ENCODE assay signal across 10 mouse cellular contexts in the genomic region with DNA sequence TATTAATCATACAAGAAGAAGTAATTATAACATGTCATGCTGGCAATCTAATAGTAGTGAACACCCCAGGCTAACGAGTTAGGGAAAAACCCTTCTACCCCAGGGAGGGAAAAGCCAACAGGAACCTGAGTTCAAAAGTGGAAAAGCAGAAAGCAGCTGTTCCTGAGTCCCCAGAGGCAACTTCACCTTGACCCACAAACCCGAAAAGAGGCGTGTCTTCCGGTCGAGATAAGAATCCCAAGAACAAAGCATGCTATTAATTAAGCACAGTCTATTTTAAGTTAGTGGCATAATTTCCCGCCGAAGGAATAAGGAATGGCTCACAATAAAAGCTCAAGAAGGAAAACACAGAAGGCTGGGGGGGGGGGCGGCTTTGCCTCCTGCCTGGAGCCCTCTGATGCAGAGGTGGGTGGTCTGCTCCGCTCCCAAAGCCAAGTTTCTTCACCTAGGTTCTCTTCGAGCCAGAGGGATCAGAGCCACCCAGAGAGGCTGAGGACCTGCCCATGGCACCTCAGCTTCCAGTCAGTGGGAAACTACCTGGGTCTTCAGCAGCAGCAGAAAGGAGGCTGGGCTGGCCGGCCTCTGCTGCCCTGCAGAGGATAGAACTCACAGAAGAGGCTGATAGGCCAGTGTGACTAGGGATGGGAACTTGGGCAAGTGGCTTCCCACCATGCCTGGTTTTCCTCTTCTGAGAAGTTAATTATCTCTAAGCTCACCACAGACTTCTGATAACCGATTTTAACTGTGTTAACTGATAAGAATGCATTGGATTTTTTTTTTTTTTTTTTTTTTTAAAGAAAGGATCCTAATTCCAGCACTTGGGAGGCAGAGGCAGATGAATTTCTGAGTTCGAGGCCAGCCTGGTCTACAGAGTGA. TPM values are rescaled to one million over a fixed set of nuclear protein-coding genes. Genes with fewer than 3 reads are reported as not detected.
DNase-seq lines count a peak whose midpoint lies in the region; ATAC-seq and TF ChIP-seq lines count a peak whose summit lies in the region.
"Had no signal": no experiment of that assay in that cellular context is flagged by ENCODE, and none has a peak within 500 bp of the region (broad histone marks: within the 10 kb centered on the region; RNA-seq: fewer than 3 reads in every experiment).

No protein-coding gene starts in this region.

- TF ChIP-seq CTCF in CH12.LX (conservative IDR thresholded peaks at IDR 0.05 in 1 of 2, IDR thresholded peaks at IDR 0.05 in 1 of 2; ENCODE audit: low read depth in 2 of 2, low read length in 2 of 2): no peak

- TF ChIP-seq RAD21 in CH12.LX (IDR thresholded peaks at IDR 0.05; ENCODE audit: low read depth, low read length): no peak

- no peak for TF ChIP-seq POLR2A in CH12.LX (IDR thresholded peaks at IDR 0.05; ENCODE audit: low read depth, low read length)

- H3K79me2 ChIP-seq in CH12.LX (replicated peaks; ENCODE audit: control insufficient read depth, extremely low read depth, insufficient read depth, poor library complexity, severe bottlenecking): peaks cover 16% of the 10 kb centered on the region

- DNase-seq in CH12.LX (ENCODE audit: extremely low read depth) (peak; percentile 33), adipocyte (ENCODE audit: low spot score) (no peak)
- peak; percentile 73 for DNase-seq in adrenal gland, postnatal 14 days
- peak; percentile 56 for DNase-seq in kidney, postnatal 14 days
- no peak for DNase-seq in gastrocnemius, adult 8-10 months (ENCODE audit: low spot score in 2 of 2)
- no peak for DNase-seq in right cerebral cortex, postnatal 36 days (ENCODE audit: low spot score in 2 of 2)
- DNase-seq: lung, adult 18-20 months had no signal

- in situ Hi-C loops in CH12.LX (cut with MboI; ENCODE audit: low pct_ligation_motif_present, low pct_unique_long_range_greater_than_20kb, low sequenced_read_pairs): no loop called here

- H3K27me3 ChIP-seq in hindbrain, embryonic 13.5 days: no peaks in the 10 kb centered on the region
- H3K27me3 ChIP-seq in hindbrain, embryonic 16.5 days (replicated peaks; ENCODE audit: control insufficient read depth, insufficient read depth, low read length): no peaks in the 10 kb centered on the region
- H3K27me3 ChIP-seq in CH12.LX (replicated peaks): no peaks in the 10 kb centered on the region

- H3K4me2 ChIP-seq in hindbrain, embryonic 13.5 days: no peak overlapping the region
- H3K4me2 ChIP-seq in hindbrain, embryonic 16.5 days (ENCODE audit: low read length): no peak overlapping the region
- no peak overlapping the region for H3K4me2 ChIP-seq in CH12.LX (ENCODE audit: insufficient read depth, low read depth, poor library complexity, severe bottlenecking)

- H3K4me1 ChIP-seq in hindbrain, embryonic 13.5 days (replicated peaks): peaks cover 27% of the 10 kb centered on the region
- H3K4me1 ChIP-seq in hindbrain, embryonic 16.5 days (ENCODE audit: control insufficient read depth, insufficient read depth, low read depth, low read length): peaks cover 14% of the 10 kb centered on the region
- peaks cover 3 to 32% of the 10 kb centered on the region in 2 experiments; a peak in 3 of 4 replicates for H3K4me1 ChIP-seq in CH12.LX (ENCODE audit: control insufficient read depth in 1 of 2, insufficient read depth in 2 of 2)

- TF ChIP-seq EP300 in CH12.LX (IDR thresholded peaks at IDR 0.05; ENCODE audit: low read length): no peak

- peak overlapping the region; percentile 60; the same call in 1 of the 2 replicates for H3K9ac ChIP-seq in hindbrain, embryonic 13.5 days
- no peak overlapping the region for H3K9ac ChIP-seq in hindbrain, embryonic 16.5 days (ENCODE audit: low read depth, low read length)
- H3K9ac ChIP-seq in CH12.LX (ENCODE audit: insufficient read depth, low read depth): no peak overlapping the region

- no peaks in the 10 kb centered on the region for H3K36me3 ChIP-seq in hindbrain, embryonic 13.5 days
- H3K36me3 ChIP-seq in hindbrain, embryonic 16.5 days (ENCODE audit: control insufficient read depth, insufficient read depth, low read length): no peaks in the 10 kb centered on the region
- no peaks in the 10 kb centered on the region for H3K36me3 ChIP-seq in CH12.LX (replicated peaks in 1 of 2; ENCODE audit: control insufficient read depth in 1 of 2, insufficient read depth in 1 of 2, low read length in 1 of 2)

- H3K4me3 ChIP-seq in hindbrain, embryonic 13.5 days: no peak overlapping the region
- H3K4me3 ChIP-seq in hindbrain, embryonic 16.5 days (ENCODE audit: low read length): no peak overlapping the region
- H3K4me3 ChIP-seq in CH12.LX (replicated peaks in 1 of 3; ENCODE audit: low read depth in 2 of 3, low read length in 2 of 3, poor library complexity in 1 of 3): peak overlapping the region in 1 of 3 experiments; percentile 39

- ATAC-seq in hindbrain, embryonic 13.5 days (ENCODE audit: low FRiP score): no peak
- no peak for ATAC-seq in hindbrain, embryonic 16.5 days

- WGBS in hindbrain, embryonic 13.5 days: 54% methylated on average over 13 of the region's 13 CpGs
- 62% methylated on average over 13 of the region's 13 CpGs for WGBS in hindbrain, embryonic 16.5 days

- no peaks in the 10 kb centered on the region for H3K9me3 ChIP-seq in hindbrain, embryonic 13.5 days
- H3K9me3 ChIP-seq in hindbrain, embryonic 16.5 days (ENCODE audit: control insufficient read depth, low read length): no peaks in the 10 kb centered on the region
- H3K9me3 ChIP-seq in CH12.LX (replicated peaks; ENCODE audit: low read length): no peaks in the 10 kb centered on the region

- dilution Hi-C loops in CH12.LX (cut with MboI; ENCODE audit: extremely low pct_ligation_motif_present, extremely low pct_unique_long_range_greater_than_20kb, low sequenced_read_pairs): no loop called here

- no peak overlapping the region for H3K27ac ChIP-seq in hindbrain, embryonic 13.5 days
- H3K27ac ChIP-seq in hindbrain, embryonic 16.5 days (ENCODE audit: low read depth, low read length): no peak overlapping the region
- no peak overlapping the region for H3K27ac ChIP-seq in CH12.LX (ENCODE audit: insufficient read depth, low read depth)

TF ChIP-seq in CH12.LX, 34 proteins besides CTCF, POLR2A, EP300 and RAD21:
- peak; percentile 46 for TF ChIP-seq ETS1 (conservative IDR thresholded peaks at IDR 0.05; ENCODE audit: low read depth, low read length)
- no peak for TF ChIP-seq NELFE (IDR thresholded peaks at IDR 0.05; ENCODE audit: low read depth, low read length)

RNA-seq across cellular contexts. Expression of a gene that starts 3.3 kb away (rescaled TPM):
- 22.3 and 27.2 TPM in 2 replicates for polyA plus RNA-seq in hindbrain, embryonic 13.5 days (2015; fragmentation: Nextera tagmentation; extraction: Ambion mirVana)
- polyA plus RNA-seq in hindbrain, embryonic 16.5 days (2015; fragmentation: Nextera tagmentation; extraction: Ambion mirVana): 23.8 and 31.5 TPM in 2 replicates
- total RNA-seq in CH12.LX (2012; rRNA removed) (128 and 144 TPM in 2 replicates), CH12.LX (2014; rRNA removed) (91.6 and 101 TPM in 2 replicates)
- polyA plus RNA-seq in CH12.LX (2012; ENCODE audit: insufficient read length, low read depth): 143 and 164 TPM in 2 replicates
- 140 and 144 TPM in 2 replicates for total RNA-seq in adrenal gland, postnatal 14 days (2021)
- total RNA-seq in gastrocnemius, adult 8-10 months (2022): 100 to 1,000 TPM; 140 to 220 (median 197) TPM

RNA-seq across cellular contexts. Expression of a gene that starts 26.5 kb away (rescaled TPM):
- 36.7 and 38.0 TPM in 2 replicates for polyA plus RNA-seq in hindbrain, embryonic 13.5 days (2015; fragmentation: Nextera tagmentation; extraction: Ambion mirVana)
- 31.5 and 36.8 TPM in 2 replicates for polyA plus RNA-seq in hindbrain, embryonic 16.5 days (2015; fragmentation: Nextera tagmentation; extraction: Ambion mirVana)
- total RNA-seq in CH12.LX (2012; rRNA removed): 21.7 and 22.6 TPM in 2 replicates
- total RNA-seq in CH12.LX (2014; rRNA removed): 11.9 and 13.3 TPM in 2 replicates
- polyA plus RNA-seq in CH12.LX (2012; ENCODE audit: insufficient read length, low read depth): 17.7 and 18.4 TPM in 2 replicates
- total RNA-seq in adrenal gland, postnatal 14 days (2021): 36.9 and 42.8 TPM in 2 replicates
- total RNA-seq in gastrocnemius, adult 8-10 months (2022): 10 to 100 TPM in 2 of 4 experiments, 1 to 10 TPM in 2; 8.6 to 11.7 (median 9.8) TPM

RNA-seq across cellular contexts. Expression of a gene that starts 32.9 kb away (rescaled TPM):
- polyA plus RNA-seq in hindbrain, embryonic 13.5 days (2015; fragmentation: Nextera tagmentation; extraction: Ambion mirVana): 12.4 and 13.0 TPM in 2 replicates
- 6.5 and 11.6 TPM in 2 replicates for polyA plus RNA-seq in hindbrain, embryonic 16.5 days (2015; fragmentation: Nextera tagmentation; extraction: Ambion mirVana)
- total RNA-seq in CH12.LX (2012; rRNA removed) (0.71 and 1.7 TPM in 2 replicates), CH12.LX (2014; rRNA removed) (0.38 and 0.59 TPM in 2 replicates)
- polyA plus RNA-seq in CH12.LX (2012; ENCODE audit: insufficient read length, low read depth): 1.7 and 1.8 TPM in 2 replicates
- 9.9 and 11.1 TPM in 2 replicates for total RNA-seq in adrenal gland, postnatal 14 days (2021)
- total RNA-seq in gastrocnemius, adult 8-10 months (2022): 1 to 10 TPM in 1 of 4 experiments, under 1 TPM in 3; 0.22 to 1.1 (median 0.38) TPM
- total RNA-seq: common myeloid progenitor, adult 5-6 weeks had no signal

RNA-seq across cellular contexts. Expression of a gene that starts 42.2 kb away (rescaled TPM):
- 24.4 and 25.2 TPM in 2 replicates for polyA plus RNA-seq in hindbrain, embryonic 13.5 days (2015; fragmentation: Nextera tagmentation; extraction: Ambion mirVana)
- 20.7 and 22.0 TPM in 2 replicates for polyA plus RNA-seq in hindbrain, embryonic 16.5 days (2015; fragmentation: Nextera tagmentation; extraction: Ambion mirVana)
- total RNA-seq in CH12.LX (2012; rRNA removed): 49.2 and 57.8 TPM in 2 replicates
- 43.1 and 46.6 TPM in 2 replicates for total RNA-seq in CH12.LX (2014; rRNA removed)
- 37.7 and 43.0 TPM in 2 replicates for polyA plus RNA-seq in CH12.LX (2012; ENCODE audit: insufficient read length, low read depth)
- 308 and 317 TPM in 2 replicates for total RNA-seq in adrenal gland, postnatal 14 days (2021)
- total RNA-seq in gastrocnemius, adult 8-10 months (2022): 10 to 100 TPM; 66.4 to 76.7 (median 72.5) TPM

Comparison
In these comparisons a context has a peak if more than half of its experiments do, and no peak if none do; other contexts are left out.
1. DNase-seq: peak in CH12.LX (single experiment), adrenal gland, postnatal 14 days (single experiment) and kidney, postnatal 14 days (single experiment); none in adipocyte (single experiment), gastrocnemius, adult 8-10 months (0 of 2) and right cerebral cortex, postnatal 36 days (0 of 2).